Mouse (Mus musculus): ENCODE results near the gene Crocc.

- TF ChIP-seq CTCF (IDR thresholded peaks at IDR 0.05; ENCODE audit: borderline replicate concordance, insufficient read depth, low read depth, low read length) (no peak), POLR2A (IDR thresholded peaks at IDR 0.05; ENCODE audit: borderline replicate concordance, insufficient read depth, low read length) (no peak)
Observed at GRCm38 (mm10) chr4:141074109-141074508, 13.8 kb upstream of the Crocc start.

Measured in cerebellum, adult 2 months (tissue).